Mouse (Mus musculus): ENCODE data around the gene Gm20518.

DNA sequence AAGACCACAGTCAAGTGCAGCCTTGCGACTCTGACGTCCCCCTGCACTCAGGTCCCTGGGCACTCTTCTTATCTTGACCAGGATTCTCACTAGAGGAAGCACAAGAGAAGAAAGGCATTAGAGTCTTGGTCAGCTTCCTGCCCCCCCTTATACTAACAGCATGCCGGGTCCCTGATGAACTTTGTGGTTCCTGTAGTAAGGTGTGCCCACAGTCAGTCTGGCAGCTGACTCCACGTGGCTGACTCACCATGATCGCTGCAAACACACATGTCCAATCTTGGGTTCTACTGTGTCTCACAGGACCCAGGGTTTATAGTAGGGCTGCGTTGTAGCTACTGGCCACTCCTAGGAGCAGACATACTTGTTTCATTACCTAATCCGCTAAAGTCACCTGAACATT is 46.7 kb upstream of the Gm20518 start:
- no peak for TF ChIP-seq EP300 (optimal IDR thresholded peaks at IDR 0.05)
- TF ChIP-seq CTCF (IDR thresholded peaks at IDR 0.05; ENCODE audit: low read depth) = no peak
